Mouse (Mus musculus): ENCODE measurements around the gene Epha7. TPM values are rescaled to one million over a fixed set of nuclear protein-coding genes. Genes with fewer than 3 reads are reported as not detected.

The Epha7 gene
- total and polyA plus RNA-seq, 3 experiments: 0.11 TPM; not detected in 2

GRCm38 (mm10) chr4:28850388-28850787, 37.5 kb downstream of the Epha7 start:
- Histone ChIP-seq H3K9me3 (replicated peaks) (0 out of 2 replicates have a peak, but pooled peaks cover 2% of the 10 kb centered on the region), H3K27me3 (ENCODE audit: insufficient read depth, low read length) (no peaks in the 10 kb centered on the region), H3K4me1 (ENCODE audit: insufficient read depth, low read depth, low read length) (no peaks in the 10 kb centered on the region), H3K36me3 (replicated peaks) (no peaks in the 10 kb centered on the region), H3K4me3 (ENCODE audit: low read depth, low read length) (no peak overlapping the region)
- DNase-seq (ENCODE audit: low spot score): no peak
- no peak for TF ChIP-seq TAL1 (conservative IDR thresholded peaks at IDR 0.05; ENCODE audit: low read depth, low read length)
- ATAC-seq (ENCODE audit: extremely low read depth, insufficient number of reproducible peaks, low FRiP score, poor library complexity, severe bottlenecking): no peak

- H3K4me3 ChIP-seq (ENCODE audit: low read depth, low read length): no peak overlapping the region
- H3K27me3 ChIP-seq (ENCODE audit: insufficient read depth, low read length): no peaks in the 10 kb centered on the region
- ATAC-seq (ENCODE audit: extremely low read depth, insufficient number of reproducible peaks, low FRiP score, poor library complexity, severe bottlenecking) (no peak), DNase-seq (ENCODE audit: low spot score) (no peak)
- H3K4me1 ChIP-seq (ENCODE audit: insufficient read depth, low read depth, low read length): no peaks in the 10 kb centered on the region
- no peaks in the 10 kb centered on the region for H3K9me3 ChIP-seq (replicated peaks)
- TF ChIP-seq GATA2 (IDR thresholded peaks at IDR 0.05; ENCODE audit: borderline replicate concordance, low read depth, low read length) (no peak), CTCF (IDR thresholded peaks at IDR 0.05; ENCODE audit: low read depth, low read length) (no peak), TAL1 (conservative IDR thresholded peaks at IDR 0.05; ENCODE audit: low read depth, low read length) (no peak), GATA1 (IDR thresholded peaks at IDR 0.05; ENCODE audit: borderline replicate concordance, low read length) (no peak), POLR2AphosphoS5 (IDR thresholded peaks at IDR 0.05; ENCODE audit: insufficient replicate concordance, low read depth, low read length) (no peak)
- no peaks in the 10 kb centered on the region for H3K36me3 ChIP-seq (replicated peaks)
Observed at GRCm38 (mm10) chr4:28862845-28863666, 50.1 kb downstream of the Epha7 start.

- no peak for TF ChIP-seq TAL1 (conservative IDR thresholded peaks at IDR 0.05; ENCODE audit: low read depth, low read length)
- TF ChIP-seq GATA1 (IDR thresholded peaks at IDR 0.05; ENCODE audit: borderline replicate concordance, low read length): no peak
- TF ChIP-seq CTCF (IDR thresholded peaks at IDR 0.05; ENCODE audit: low read depth, low read length): no peak
- TF ChIP-seq POLR2AphosphoS5 (IDR thresholded peaks at IDR 0.05; ENCODE audit: insufficient replicate concordance, low read depth, low read length): no peak
- no peak for TF ChIP-seq GATA2 (IDR thresholded peaks at IDR 0.05; ENCODE audit: borderline replicate concordance, low read depth, low read length)
- no peaks in the 10 kb centered on the region for H3K36me3 ChIP-seq (replicated peaks)
- DNase-seq (ENCODE audit: low spot score) (no peak), ATAC-seq (ENCODE audit: extremely low read depth, insufficient number of reproducible peaks, low FRiP score, poor library complexity, severe bottlenecking) (no peak)
- H3K4me3 ChIP-seq (ENCODE audit: low read depth, low read length): no peak overlapping the region
- no peaks in the 10 kb centered on the region for H3K9me3 ChIP-seq (replicated peaks)
- H3K27me3 ChIP-seq (ENCODE audit: insufficient read depth, low read length): no peaks in the 10 kb centered on the region
- no peaks in the 10 kb centered on the region for H3K4me1 ChIP-seq (ENCODE audit: insufficient read depth, low read depth, low read length)
Observed at GRCm38 (mm10) chr4:28866411-28866810, 53.5 kb downstream of the Epha7 start.

GRCm38 (mm10) chr4:28871615-28872014, 58.7 kb downstream of the Epha7 start:
- no peak overlapping the region for H3K4me3 ChIP-seq (ENCODE audit: low read depth, low read length)
- ATAC-seq (ENCODE audit: extremely low read depth, insufficient number of reproducible peaks, low FRiP score, poor library complexity, severe bottlenecking) (no peak), DNase-seq (ENCODE audit: low spot score) (no peak)
- no peaks in the 10 kb centered on the region for H3K27me3 ChIP-seq (ENCODE audit: insufficient read depth, low read length)
- H3K36me3 ChIP-seq (replicated peaks): no peaks in the 10 kb centered on the region
- no peaks in the 10 kb centered on the region for H3K9me3 ChIP-seq (replicated peaks)
- H3K4me1 ChIP-seq (ENCODE audit: insufficient read depth, low read depth, low read length): no peaks in the 10 kb centered on the region
- TF ChIP-seq GATA2 (IDR thresholded peaks at IDR 0.05; ENCODE audit: borderline replicate concordance, low read depth, low read length): no peak
- no peak for TF ChIP-seq GATA1 (IDR thresholded peaks at IDR 0.05; ENCODE audit: borderline replicate concordance, low read length)
- TF ChIP-seq POLR2AphosphoS5 (IDR thresholded peaks at IDR 0.05; ENCODE audit: insufficient replicate concordance, low read depth, low read length): no peak
- no peak for TF ChIP-seq TAL1 (conservative IDR thresholded peaks at IDR 0.05; ENCODE audit: low read depth, low read length)
- no peak for TF ChIP-seq CTCF (IDR thresholded peaks at IDR 0.05; ENCODE audit: low read depth, low read length)

- DNase-seq (ENCODE audit: low spot score) (no peak), ATAC-seq (ENCODE audit: extremely low read depth, insufficient number of reproducible peaks, low FRiP score, poor library complexity, severe bottlenecking) (no peak)
- TF ChIP-seq GATA2 (IDR thresholded peaks at IDR 0.05; ENCODE audit: borderline replicate concordance, low read depth, low read length): no peak
- no peak for TF ChIP-seq GATA1 (IDR thresholded peaks at IDR 0.05; ENCODE audit: borderline replicate concordance, low read length)
- no peaks in the 10 kb centered on the region for H3K27me3 ChIP-seq (ENCODE audit: insufficient read depth, low read length)
- no peaks in the 10 kb centered on the region for H3K36me3 ChIP-seq (replicated peaks)
- H3K4me3 ChIP-seq (ENCODE audit: low read depth, low read length): no peak overlapping the region
- H3K4me1 ChIP-seq (ENCODE audit: insufficient read depth, low read depth, low read length): no peaks in the 10 kb centered on the region
- H3K9me3 ChIP-seq (replicated peaks): no peaks in the 10 kb centered on the region
Observed at GRCm38 (mm10) chr4:28881271-28882044, 68.5 kb downstream of the Epha7 start.

- DNase-seq (ENCODE audit: low spot score) (no peak), ATAC-seq (ENCODE audit: extremely low read depth, insufficient number of reproducible peaks, low FRiP score, poor library complexity, severe bottlenecking) (no peak)
- no peaks in the 10 kb centered on the region for H3K27me3 ChIP-seq (ENCODE audit: insufficient read depth, low read length)
- TF ChIP-seq CTCF (IDR thresholded peaks at IDR 0.05; ENCODE audit: low read depth, low read length) (no peak), GATA2 (IDR thresholded peaks at IDR 0.05; ENCODE audit: borderline replicate concordance, low read depth, low read length) (no peak), GATA1 (IDR thresholded peaks at IDR 0.05; ENCODE audit: borderline replicate concordance, low read length) (no peak), POLR2AphosphoS5 (IDR thresholded peaks at IDR 0.05; ENCODE audit: insufficient replicate concordance, low read depth, low read length) (no peak), TAL1 (conservative IDR thresholded peaks at IDR 0.05; ENCODE audit: low read depth, low read length) (no peak)
- no peak overlapping the region for H3K4me3 ChIP-seq (ENCODE audit: low read depth, low read length)
- H3K36me3 ChIP-seq (replicated peaks): no peaks in the 10 kb centered on the region
- no peaks in the 10 kb centered on the region for H3K9me3 ChIP-seq (replicated peaks)
- H3K4me1 ChIP-seq (ENCODE audit: insufficient read depth, low read depth, low read length): no peaks in the 10 kb centered on the region
Observed at GRCm38 (mm10) chr4:28889630-28890029, 76.7 kb downstream of the Epha7 start.
